Mouse (Mus musculus) frontal cortex, adult (tissue): ENCODE data around the gene Hspbp1.

Source experiments
- ATAC-seq: cut with Nextera tagmentation; 2 replicates; pipeline ENCODE4 v1.9.2; 2017; ENCODE audit warnings: mild to moderate bottlenecking, moderate library complexity, mixed read lengths; ENCODE audit not compliant: low TSS enrichment

The Hspbp1 gene

GRCm38 (mm10) chr7:4668506-4668905, 16.4 kb downstream of the Hspbp1 start:
- ATAC-seq = no peak

- no peak for ATAC-seq
Measured at GRCm38 (mm10) chr7:4666871-4667270, 18.0 kb downstream of the Hspbp1 start.

- no peak for ATAC-seq
Measured at GRCm38 (mm10) chr7:4663742-4664141, 21.1 kb downstream of the Hspbp1 start.

GRCm38 (mm10) chr7:4663179-4663578, 21.7 kb downstream of the Hspbp1 start:
- no peak for ATAC-seq

- no peak for ATAC-seq
Measured at GRCm38 (mm10) chr7:4659911-4660443, 24.9 kb downstream of the Hspbp1 start.

GRCm38 (mm10) chr7:4658912-4659551, 25.8 kb downstream of the Hspbp1 start, which contains the start of gene Ppp6r1:
Gene Ppp6r1, minus strand, starts transcription at chr7:4659019.
- peak; percentile 90 for ATAC-seq

GRCm38 (mm10) chr7:4658128-4658907, 26.6 kb downstream of the Hspbp1 start:
- peak; percentile 28; the same call in 1 of the 2 replicates for ATAC-seq

GRCm38 (mm10) chr7:4657521-4658127, 27.2 kb downstream of the Hspbp1 start:
- ATAC-seq = peak; percentile 7; the same call in 1 of the 2 replicates

- no peak for ATAC-seq
Measured at GRCm38 (mm10) chr7:4656818-4657217, 28.1 kb downstream of the Hspbp1 start.

- no peak for ATAC-seq
Measured at GRCm38 (mm10) chr7:4655916-4656315, 29.0 kb downstream of the Hspbp1 start.

- ATAC-seq = no peak
Measured at GRCm38 (mm10) chr7:4655393-4655792, 29.5 kb downstream of the Hspbp1 start.

GRCm38 (mm10) chr7:4654221-4654620, 30.6 kb downstream of the Hspbp1 start:
- no peak for ATAC-seq

- 0 out of 2 replicates have a peak, but pooled peaks have one; percentile 26 for ATAC-seq
Measured at GRCm38 (mm10) chr7:4653780-4654179, 31.1 kb downstream of the Hspbp1 start.

GRCm38 (mm10) chr7:4653351-4653750, 31.5 kb downstream of the Hspbp1 start:
- ATAC-seq = no peak

GRCm38 (mm10) chr7:4652726-4653125, 32.1 kb downstream of the Hspbp1 start:
- ATAC-seq = no peak

- no peak for ATAC-seq
Measured at GRCm38 (mm10) chr7:4651581-4651980, 33.3 kb downstream of the Hspbp1 start.

- ATAC-seq = no peak
Measured at GRCm38 (mm10) chr7:4647992-4648391, 36.9 kb downstream of the Hspbp1 start.

- no peak for ATAC-seq
Measured at GRCm38 (mm10) chr7:4647291-4647690, 37.6 kb downstream of the Hspbp1 start.

- ATAC-seq = no peak
Measured at GRCm38 (mm10) chr7:4646806-4647205, 38.1 kb downstream of the Hspbp1 start.

GRCm38 (mm10) chr7:4643225-4643624, 41.6 kb downstream of the Hspbp1 start:
- no peak for ATAC-seq

- no peak for ATAC-seq
Measured at GRCm38 (mm10) chr7:4641956-4642355, 42.9 kb downstream of the Hspbp1 start.

- peak; percentile 70 for ATAC-seq
Measured at GRCm38 (mm10) chr7:4641155-4641554, 43.7 kb downstream of the Hspbp1 start.
